Mouse (Mus musculus) myocyte (in vitro differentiated cells): ENCODE data around the gene Aamdc.

Experiments used
- E2F4 ChIP-seq: IDR thresholded peaks from one replicate; pipeline ENCODE4 v1.6.1; 2011; ENCODE audit warnings: mild to moderate bottlenecking, control low read depth, moderate library complexity; ENCODE audit not compliant: insufficient read depth
- MYOD1 ChIP-seq, 3 experiments: IDR thresholded peaks; one replicate each; pipeline ENCODE4 v1.6.1; 2011; ENCODE audit warnings: control low read depth in 2 of 3, low read depth in 2 of 3, mild to moderate bottlenecking in 2 of 3, moderate library complexity in 1 of 3; ENCODE audit not compliant: insufficient read length in 2 of 3, control insufficient read depth in 1 of 3
- POLR2A ChIP-seq: IDR thresholded peaks from one replicate; pipeline ENCODE4 v1.6.1; 2011; ENCODE audit warnings: low read depth, mild to moderate bottlenecking, control low read depth, moderate library complexity; ENCODE audit not compliant: insufficient read length
- POLR2AphosphoS2 ChIP-seq: IDR thresholded peaks from one replicate; pipeline ENCODE4 v1.6.1; 2011; ENCODE audit warnings: low read depth, control low read depth; ENCODE audit not compliant: insufficient read length
- TCF12 ChIP-seq: IDR thresholded peaks from one replicate; pipeline ENCODE4 v1.6.1; 2011; ENCODE audit warnings: mild to moderate bottlenecking, control low read depth; ENCODE audit not compliant: poor library complexity, insufficient read depth, severe bottlenecking

DNA sequence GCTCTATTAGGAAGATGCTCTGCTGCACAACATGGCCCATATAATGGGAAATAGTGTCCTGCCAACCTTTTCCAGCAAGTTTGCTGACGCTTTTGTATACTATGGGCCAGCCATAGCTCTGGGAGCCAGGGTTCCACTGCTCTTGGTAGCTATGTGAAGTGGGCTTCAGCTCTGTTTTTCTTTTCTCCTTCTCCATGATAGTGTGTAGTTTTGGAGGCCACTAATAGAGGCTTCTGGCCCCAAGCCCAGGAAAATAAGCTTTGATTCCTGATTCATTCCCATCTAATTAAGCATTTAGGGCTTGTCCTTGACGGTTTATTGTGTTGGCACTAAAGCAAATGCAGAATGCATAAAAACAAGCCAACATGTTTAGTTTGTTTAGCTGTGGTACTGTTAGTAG is 59.4 kb downstream of the Aamdc start:
- TF ChIP-seq POLR2A (no peak), MYOD1 (IDR thresholded peaks at IDR 0.05; ENCODE audit: control insufficient read depth in 1 of 3, insufficient read length in 2 of 3, low read depth in 2 of 3) (no peak), E2F4 (no peak), POLR2AphosphoS2 (no peak), TCF12 (no peak)
